Mouse (Mus musculus) hindbrain, embryonic 15.5 days (tissue): Measurements from ENCODE around the gene Nfib. TPM values are rescaled to one million over a fixed set of nuclear protein-coding genes. Genes with fewer than 3 reads are reported as not detected.

Experiments used
- ATAC-seq: fragments of 200-750 bp; cut with Nextera tagmentation; 2 replicates; pipeline ENCODE4 v1.8.0; 2017; ENCODE audit warnings: low read depth, moderate number of reproducible peaks, moderate TSS enrichment; ENCODE audit not compliant: low FRiP score
- H3K27ac ChIP-seq: fragments of 300-500 bp; sonication (generic); replicated peaks from 2 replicates; pipeline ENCODE4 v1.5.1; 2015; ENCODE audit warnings: mild to moderate bottlenecking, inconsistent platforms
- H3K27me3 ChIP-seq: fragments of 300-500 bp; sonication (generic); 2 replicates; pipeline ENCODE4 v1.6.1; 2015; ENCODE audit warnings: control low read depth, inconsistent platforms
- H3K36me3 ChIP-seq: fragments of 300-500 bp; sonication (generic); 2 replicates; pipeline ENCODE4 v1.6.1; 2015; ENCODE audit warnings: control low read depth, inconsistent platforms
- H3K4me1 ChIP-seq: fragments of 300-500 bp; sonication (generic); replicated peaks from 2 replicates; pipeline ENCODE4 v1.6.1; 2015; ENCODE audit warnings: control low read depth, inconsistent platforms
- H3K4me2 ChIP-seq: fragments of 300-500 bp; sonication (generic); 2 replicates; pipeline ENCODE4 v1.6.1; 2015; ENCODE audit warnings: moderate library complexity, mild to moderate bottlenecking, inconsistent platforms
- H3K4me3 ChIP-seq: fragments of 300-500 bp; sonication (generic); 2 replicates; pipeline ENCODE4 v1.5.1; 2015; ENCODE audit warnings: mild to moderate bottlenecking, inconsistent platforms
- H3K9ac ChIP-seq: fragments of 300-500 bp; sonication (generic); 2 replicates; pipeline ENCODE4 v1.6.1; 2015; ENCODE audit warnings: inconsistent platforms
- H3K9me3 ChIP-seq: fragments of 300-500 bp; sonication (generic); 2 replicates; pipeline ENCODE4 v1.6.1; 2016; ENCODE audit warnings: control low read depth, inconsistent platforms
- WGBS: fragments of 180-500 bp; shearing (Covaris S2); methylation state at CpG from one replicate; pipeline ENCODE4 v1.1.7; 2015; 5-methylcytosine and 5-hydroxymethylcytosine counted together
- polyA plus RNA-seq: library from polyadenylated mRNA; unstranded; fragments of >200 nt; fragmentation: Nextera tagmentation; extraction: Ambion mirVana; gene quantifications from 2 replicates; pipeline ENCODE4 v1.2.1, GENCODE M21; 2015

Gene Nfib
- polyA plus RNA-seq, 1 experiment from 2014 or later: 72.5 TPM

DNA sequence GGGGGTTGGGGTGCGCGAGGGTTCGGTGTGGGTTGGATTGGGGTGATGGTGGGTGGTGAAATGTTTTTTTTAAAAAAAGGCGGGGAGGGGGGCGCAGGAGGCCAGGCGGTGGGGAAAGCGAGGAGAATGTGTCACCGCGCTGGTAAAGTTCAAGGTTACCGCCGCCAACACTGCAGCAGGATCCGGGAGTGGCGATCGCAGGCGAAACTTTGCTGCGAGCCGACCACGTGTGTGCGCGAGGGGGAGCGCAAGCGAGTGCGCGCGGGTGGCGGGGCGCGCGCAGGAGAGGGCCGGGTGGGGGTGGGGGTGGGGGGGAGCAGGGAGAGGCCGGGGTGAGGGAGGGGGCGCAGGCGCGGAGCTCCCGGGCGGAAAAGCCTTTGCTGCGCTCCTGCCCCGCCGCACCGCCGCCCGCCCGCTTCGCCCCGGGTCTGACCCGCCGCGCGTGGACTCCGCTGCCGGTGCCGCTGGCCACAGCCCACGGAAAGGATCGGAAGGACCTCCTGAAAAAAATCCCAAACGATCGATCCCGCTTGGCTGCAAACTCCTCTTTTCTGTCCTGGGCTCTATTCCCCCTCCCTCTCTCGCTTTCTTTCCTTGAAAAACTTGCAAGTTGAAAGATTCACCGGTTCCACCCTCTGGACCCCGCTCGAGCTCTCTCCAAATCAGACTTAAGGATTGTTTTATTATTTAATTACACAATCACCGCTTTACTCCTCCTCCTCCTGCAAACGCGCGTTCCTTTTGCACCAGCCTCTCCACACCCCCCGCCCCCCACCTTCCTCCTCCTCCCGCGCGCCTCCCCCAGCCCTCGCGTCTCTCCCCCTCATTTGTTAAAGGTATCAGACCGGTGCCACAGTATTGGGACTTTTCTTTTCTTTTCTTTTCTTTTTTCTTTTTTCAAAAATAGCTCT lies 200.2 kb downstream of the Nfib start:
- under 1% methylated on average over 61 of the region's 72 CpGs for WGBS
- Histone ChIP-seq H3K36me3 (no peaks in the 10 kb centered on the region), H3K4me1 (peaks cover 21% of the 10 kb centered on the region)

DNA sequence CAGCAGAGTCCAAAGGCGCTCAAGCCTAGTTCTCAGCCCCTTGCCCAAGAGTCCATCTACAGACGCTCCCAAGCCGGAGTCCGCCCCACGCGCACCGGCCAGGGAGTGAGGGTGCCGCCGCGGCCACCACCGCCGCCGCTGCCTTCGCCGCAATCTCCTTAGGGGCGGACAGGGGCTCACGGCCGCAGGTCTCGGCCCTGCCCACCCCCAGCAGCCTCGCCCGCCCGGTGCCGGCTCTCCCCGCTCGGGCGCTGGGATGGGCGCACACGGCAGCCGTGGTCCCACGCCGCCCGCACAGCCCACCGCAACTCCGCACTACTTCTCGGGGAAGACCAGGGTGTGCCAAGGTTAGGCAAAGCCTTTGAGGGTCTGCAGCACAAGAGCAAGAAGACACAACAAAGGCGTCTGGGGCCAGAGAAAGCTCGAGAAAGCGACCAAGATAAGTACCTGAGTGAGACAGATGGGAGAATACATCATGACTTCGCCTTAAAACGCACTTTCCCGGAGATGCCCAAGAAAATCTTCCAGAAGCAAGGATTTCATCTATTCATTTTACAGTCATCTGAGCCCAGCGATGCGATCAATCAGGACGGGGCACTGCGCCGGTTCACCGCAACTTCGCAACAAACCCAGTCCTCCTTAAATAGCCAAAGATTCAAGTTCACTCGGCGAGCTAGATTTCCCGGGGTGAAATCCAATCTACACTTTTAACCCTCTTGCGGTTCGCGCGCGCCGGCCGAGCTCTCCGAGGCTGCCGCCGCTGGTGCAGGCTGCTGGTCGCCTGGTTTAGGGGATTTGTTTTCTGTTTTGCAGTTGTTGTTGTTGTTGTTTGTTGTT lies 201.0 kb downstream of the Nfib start:
- Histone ChIP-seq H3K27me3 (0 out of 2 replicates have a peak, but pooled peaks cover 8% of the 10 kb centered on the region), H3K9me3 (no peaks in the 10 kb centered on the region), H3K9ac (peak overlapping the region; percentile 83), H3K4me1 (peaks cover 24% of the 10 kb centered on the region), H3K27ac (peak overlapping the region; percentile 100), H3K36me3 (no peaks in the 10 kb centered on the region), H3K4me2 (peak overlapping the region; percentile 100), H3K4me3 (peak overlapping the region; percentile 58)
- WGBS: under 1% methylated on average over 62 of the region's 62 CpGs
- no peak for ATAC-seq

More for the DNA sequence above, 200.2 kb downstream of the Nfib start:
- peak overlapping the region; percentile 100 for H3K4me2 ChIP-seq
- peak overlapping the region; percentile 58 for H3K4me3 ChIP-seq
- 0 out of 2 replicates have a peak, but pooled peaks cover 8% of the 10 kb centered on the region for H3K27me3 ChIP-seq
- ATAC-seq: peak; percentile 32
- no peaks in the 10 kb centered on the region for H3K9me3 ChIP-seq
- peak overlapping the region; percentile 83 for H3K9ac ChIP-seq
- peak overlapping the region; percentile 100 for H3K27ac ChIP-seq

DNA sequence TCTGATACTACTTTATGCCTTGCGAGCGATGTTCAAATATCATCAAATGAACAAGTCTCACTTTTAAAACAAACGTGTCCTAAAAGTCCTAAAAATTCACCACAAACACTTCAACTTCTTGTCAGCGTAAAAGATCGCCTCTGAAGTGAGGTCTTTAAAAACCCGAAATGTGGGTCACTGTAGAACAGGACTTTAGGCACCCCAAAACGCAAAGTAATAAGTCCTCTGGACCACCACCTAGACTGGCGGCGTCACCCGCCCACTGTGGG lies 201.6 kb downstream of the Nfib start:
- Histone ChIP-seq H3K4me1 (peaks cover 24% of the 10 kb centered on the region), H3K4me3 (peak overlapping the region; percentile 58), H3K36me3 (no peaks in the 10 kb centered on the region), H3K9me3 (no peaks in the 10 kb centered on the region), H3K4me2 (peak overlapping the region; percentile 100), H3K9ac (peak overlapping the region; percentile 83), H3K27ac (peak overlapping the region; percentile 100), H3K27me3 (0 out of 2 replicates have a peak, but pooled peaks cover 8% of the 10 kb centered on the region)
- WGBS: 2% methylated on average over 10 of the region's 10 CpGs
- no peak for ATAC-seq

DNA sequence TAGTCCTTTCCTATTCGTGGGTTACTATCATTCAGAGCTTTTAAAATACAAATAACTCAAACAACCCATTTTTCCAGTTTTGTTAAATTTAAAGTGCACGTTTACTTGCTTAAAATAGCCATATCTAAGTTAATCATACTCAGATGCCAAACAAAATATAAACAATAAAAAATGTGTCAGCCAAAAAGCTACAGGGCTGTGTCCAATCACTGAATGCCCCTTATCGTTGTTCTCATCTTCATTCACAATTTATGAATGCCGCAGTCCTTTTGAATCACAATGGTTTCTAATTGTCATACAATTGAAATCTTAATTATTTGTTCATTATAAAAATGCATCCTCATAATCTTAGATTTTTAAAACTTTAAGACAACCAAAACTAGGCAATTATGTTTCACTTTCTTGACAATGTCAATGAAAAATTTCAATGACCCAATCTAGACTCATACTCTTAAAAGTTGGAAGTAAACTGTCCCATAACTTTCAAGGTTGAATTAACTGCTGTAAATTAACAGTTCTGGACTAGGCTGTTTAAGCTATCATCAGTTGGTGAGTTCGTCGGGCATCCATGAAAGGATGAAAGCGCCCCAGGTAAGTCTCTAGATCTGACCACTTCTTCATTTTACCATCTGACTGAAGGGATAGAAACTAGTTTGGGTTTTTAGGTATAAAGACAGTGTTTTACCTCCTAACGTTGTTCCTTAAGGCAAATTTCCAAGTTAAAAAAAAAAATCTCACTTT lies 202.1 kb downstream of the Nfib start:
- H3K9me3 ChIP-seq: no peaks in the 10 kb centered on the region
- H3K36me3 ChIP-seq: no peaks in the 10 kb centered on the region
- peak overlapping the region; percentile 58 for H3K4me3 ChIP-seq
- 0 out of 2 replicates have a peak, but pooled peaks cover 5% of the 10 kb centered on the region for H3K27me3 ChIP-seq
- 18% methylated on average over 8 of the region's 8 CpGs for WGBS
- peaks cover 24% of the 10 kb centered on the region for H3K4me1 ChIP-seq
- peak overlapping the region; percentile 100 for H3K4me2 ChIP-seq
- peak overlapping the region; percentile 100 for H3K27ac ChIP-seq
- ATAC-seq: no peak
- H3K9ac ChIP-seq: peak overlapping the region; percentile 83

DNA sequence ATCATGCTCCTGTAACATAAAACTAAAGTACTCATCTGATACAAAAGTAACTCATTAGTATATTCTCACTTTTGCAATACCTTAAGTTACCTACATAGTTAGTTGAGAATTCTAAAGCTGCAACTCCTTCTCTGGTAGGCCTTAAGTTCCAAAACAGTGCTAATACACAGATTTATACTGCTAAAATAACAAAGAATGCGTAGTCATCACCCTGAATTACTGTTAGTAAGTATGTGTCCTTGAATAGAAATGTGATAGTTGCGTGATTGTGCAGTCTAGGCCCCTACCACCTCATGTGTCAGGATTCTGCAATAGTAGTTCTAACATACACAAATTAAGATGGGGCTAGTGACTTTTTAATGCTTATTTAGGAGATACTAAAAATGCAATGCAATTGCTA lies 202.9 kb downstream of the Nfib start:
- H3K36me3 ChIP-seq: no peaks in the 10 kb centered on the region
- H3K4me1 ChIP-seq: peaks cover 24% of the 10 kb centered on the region
- no peak for ATAC-seq
- H3K9me3 ChIP-seq: no peaks in the 10 kb centered on the region
- peak overlapping the region; percentile 100 for H3K4me2 ChIP-seq
- H3K27ac ChIP-seq: peak overlapping the region; percentile 67
- 0 out of 2 replicates have a peak, but pooled peaks cover 2% of the 10 kb centered on the region for H3K27me3 ChIP-seq
- peak overlapping the region; percentile 58 for H3K4me3 ChIP-seq
- WGBS: 55% methylated on average over 2 of the region's 2 CpGs
- H3K9ac ChIP-seq: peak overlapping the region; percentile 83

DNA sequence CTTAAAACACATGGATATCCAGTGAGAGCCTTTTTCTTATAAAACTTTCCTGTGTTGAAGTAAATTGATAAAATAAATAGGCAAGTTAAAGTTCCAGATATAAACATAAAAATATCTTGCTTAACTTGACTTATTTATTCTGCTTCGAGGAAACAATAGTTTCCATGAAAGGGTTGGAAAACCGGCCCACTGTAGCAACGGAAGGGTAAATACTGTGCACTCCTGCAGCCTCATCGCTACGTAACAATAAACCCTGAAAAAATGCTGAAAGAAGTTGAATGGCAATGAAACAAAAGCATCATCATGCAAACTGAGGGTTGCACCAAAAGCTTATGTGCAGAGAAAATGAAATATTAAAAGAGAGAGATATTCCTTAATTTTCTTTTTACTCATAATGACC lies 203.5 kb downstream of the Nfib start:
- Histone ChIP-seq H3K27ac (no peak overlapping the region), H3K9me3 (no peaks in the 10 kb centered on the region), H3K36me3 (no peaks in the 10 kb centered on the region), H3K4me2 (peak overlapping the region; percentile 100), H3K4me3 (peak overlapping the region; percentile 58), H3K27me3 (no peaks in the 10 kb centered on the region), H3K9ac (peak overlapping the region; percentile 47), H3K4me1 (peaks cover 22% of the 10 kb centered on the region)
- no peak for ATAC-seq
- WGBS: 34% methylated on average over 5 of the region's 5 CpGs

DNA sequence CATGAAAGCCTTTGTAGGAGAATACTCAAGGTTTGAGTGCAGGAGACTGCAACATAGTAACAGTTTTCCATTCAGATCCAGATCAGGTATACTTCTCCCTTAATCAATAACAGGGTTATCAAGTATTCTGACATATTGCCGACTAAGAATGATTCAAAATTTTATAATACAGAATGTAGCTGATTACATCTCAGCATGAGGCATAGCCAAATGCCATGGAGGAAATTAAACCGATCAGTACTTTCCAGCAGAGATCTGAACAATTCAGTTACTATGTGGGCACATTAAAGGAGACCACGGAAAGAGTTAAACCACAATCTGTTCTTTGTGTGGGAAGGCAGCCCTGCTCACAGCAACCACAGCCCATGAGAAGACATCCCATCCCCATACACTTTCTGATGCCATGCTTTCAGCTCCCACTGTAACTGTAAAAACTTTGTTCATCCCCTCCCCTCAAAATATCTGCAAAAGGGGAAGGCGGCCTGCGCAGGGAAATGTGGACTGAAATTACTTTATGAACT lies 204.9 kb downstream of the Nfib start:
- no peaks in the 10 kb centered on the region for H3K36me3 ChIP-seq
- ATAC-seq: no peak
- peak overlapping the region; percentile 50 for H3K9ac ChIP-seq
- peak overlapping the region; percentile 73 for H3K27ac ChIP-seq
- no peaks in the 10 kb centered on the region for H3K9me3 ChIP-seq
- peak overlapping the region; percentile 58 for H3K4me3 ChIP-seq
- 44% methylated on average over 5 of the region's 5 CpGs for WGBS
- no peaks in the 10 kb centered on the region for H3K27me3 ChIP-seq
- peak overlapping the region; percentile 100 for H3K4me2 ChIP-seq
- H3K4me1 ChIP-seq: peaks cover 16% of the 10 kb centered on the region

DNA sequence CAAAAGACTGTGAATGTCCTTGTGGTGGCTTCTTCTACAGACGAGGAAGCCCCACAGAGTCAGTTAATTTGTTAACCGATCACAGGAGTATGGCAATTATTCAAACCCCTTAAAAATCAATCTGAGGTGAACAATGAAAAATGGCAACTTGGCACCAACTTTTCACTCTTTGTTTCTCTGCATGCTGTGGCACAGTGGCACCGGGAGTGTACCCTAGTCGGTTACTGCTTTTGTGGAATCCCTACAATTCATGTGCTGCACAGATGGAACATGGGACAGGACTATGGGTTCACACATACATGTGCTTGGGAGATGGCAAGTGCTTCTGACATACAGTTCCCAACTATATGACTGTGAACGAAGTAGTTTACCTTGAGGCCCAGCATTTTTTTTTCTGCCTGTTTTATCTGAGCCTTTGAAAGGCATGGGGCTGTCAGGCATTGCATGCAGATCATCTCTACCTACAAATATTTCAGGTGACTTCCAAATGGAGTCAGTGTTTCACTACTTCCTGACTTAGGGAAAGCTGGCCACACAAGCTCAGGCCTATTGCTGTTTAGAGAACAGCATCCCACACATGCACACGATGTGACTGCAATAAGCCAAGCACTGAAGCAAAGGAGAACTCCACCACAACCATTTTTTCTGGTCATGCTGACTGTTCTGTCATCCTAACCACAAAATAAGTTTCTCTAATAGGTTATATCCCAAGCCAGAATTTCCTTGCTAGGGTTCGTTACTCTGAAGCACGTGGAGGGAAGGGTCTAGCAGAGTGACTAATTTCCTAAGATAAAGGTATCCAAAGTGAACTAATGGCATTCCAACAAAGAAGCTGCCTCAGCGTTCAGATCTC lies 205.6 kb downstream of the Nfib start:
- Histone ChIP-seq H3K4me3 (peak overlapping the region; percentile 58), H3K27me3 (no peaks in the 10 kb centered on the region), H3K9ac (peak overlapping the region; percentile 50), H3K4me1 (peaks cover 13% of the 10 kb centered on the region), H3K36me3 (no peaks in the 10 kb centered on the region), H3K9me3 (no peaks in the 10 kb centered on the region), H3K4me2 (peak overlapping the region; percentile 100), H3K27ac (peak overlapping the region; percentile 73)
- 36% methylated on average over 9 of the region's 9 CpGs for WGBS
- ATAC-seq: no peak

DNA sequence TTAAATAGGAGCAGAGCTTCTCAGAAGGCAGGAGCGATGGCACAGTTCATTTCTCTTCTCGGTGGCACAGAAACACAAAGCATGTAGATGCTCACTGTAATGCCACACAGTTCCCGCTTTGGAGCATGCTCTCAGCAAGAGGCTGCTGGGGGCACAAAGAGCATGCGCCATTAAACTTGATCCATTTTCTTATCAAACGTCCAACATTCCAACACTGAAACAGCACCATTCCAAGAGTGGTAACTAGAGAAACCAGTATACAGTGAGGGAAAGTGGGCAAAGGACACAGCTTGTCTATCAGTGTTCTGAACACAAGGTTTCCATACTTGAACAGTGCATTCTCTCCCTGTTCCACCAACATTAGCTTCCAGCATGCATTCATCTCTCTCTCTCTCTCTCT lies 206.3 kb downstream of the Nfib start:
- WGBS: 40% methylated on average over 5 of the region's 5 CpGs
- Histone ChIP-seq H3K4me2 (peak overlapping the region; percentile 100), H3K4me1 (peaks cover 9% of the 10 kb centered on the region), H3K9me3 (no peaks in the 10 kb centered on the region), H3K9ac (peak overlapping the region; percentile 50), H3K27me3 (no peaks in the 10 kb centered on the region), H3K36me3 (no peaks in the 10 kb centered on the region), H3K4me3 (peak overlapping the region; percentile 58), H3K27ac (peak overlapping the region; percentile 73)
- peak; percentile 51; the same call in 1 of the 2 replicates for ATAC-seq

DNA sequence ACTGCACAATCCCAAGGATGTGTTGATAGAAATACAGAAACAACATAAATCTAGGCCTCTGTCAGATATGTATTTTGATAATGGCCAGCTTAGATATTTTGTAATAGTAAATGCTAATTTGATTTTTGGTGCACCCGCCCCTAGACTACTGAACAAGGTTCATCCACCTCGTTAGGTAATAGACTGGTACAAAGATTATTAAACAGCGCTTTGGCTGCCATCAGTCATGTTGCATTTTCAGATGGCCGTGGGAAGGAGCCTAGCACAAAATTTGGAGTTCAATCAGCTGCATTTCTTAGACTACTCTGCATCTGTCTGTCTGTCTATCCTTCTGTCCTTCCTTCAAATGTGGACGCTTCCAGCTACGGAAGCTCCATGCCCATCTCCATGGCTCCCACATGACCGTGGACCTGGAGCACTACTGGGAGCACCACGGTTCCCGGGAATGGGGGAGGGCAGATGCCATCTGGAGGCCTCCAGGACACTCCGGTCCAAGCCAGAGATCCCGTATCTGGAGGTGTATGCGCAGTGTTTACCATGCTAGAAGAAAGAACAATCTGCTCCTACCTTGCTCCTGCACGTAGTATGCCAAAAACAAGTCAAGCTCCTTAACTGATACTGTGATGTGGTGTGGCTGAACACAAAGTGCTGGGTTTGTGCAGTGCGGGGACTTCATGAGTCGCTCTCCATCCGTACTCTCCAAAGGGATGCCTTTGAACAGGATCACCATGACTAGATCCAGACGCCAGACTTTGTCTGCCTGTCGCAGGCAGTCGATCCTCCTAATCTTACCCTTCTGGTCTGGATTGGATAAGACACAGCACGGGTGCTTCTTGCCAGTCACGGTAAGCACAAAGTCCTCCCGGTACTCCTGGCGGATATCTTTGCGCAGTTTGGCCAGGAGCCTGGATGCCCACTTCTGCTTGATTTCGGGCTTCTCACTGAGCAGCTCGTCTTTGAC lies 207.6 kb downstream of the Nfib start:
- Histone ChIP-seq H3K27me3 (no peaks in the 10 kb centered on the region), H3K4me3 (peak overlapping the region; percentile 58), H3K36me3 (no peaks in the 10 kb centered on the region), H3K4me1 (peaks cover 19% of the 10 kb centered on the region), H3K9me3 (no peaks in the 10 kb centered on the region), H3K27ac (peak overlapping the region; percentile 83), H3K9ac (peak overlapping the region; percentile 47), H3K4me2 (peak overlapping the region; percentile 100)
- WGBS: 61% methylated on average over 26 of the region's 26 CpGs
- no peak for ATAC-seq
